Mouse (Mus musculus) ES-E14 (cell line): ENCODE measurements around the gene Arhgap25.

ENCODE experiments used
- CHD2 ChIP-seq: IDR thresholded peaks from 2 replicates; pipeline ENCODE4 v1.6.1; 2014; ENCODE audit warnings: mild to moderate bottlenecking, low read depth, low read length, inconsistent platforms
- HCFC1 ChIP-seq: IDR thresholded peaks from 2 replicates; pipeline ENCODE4 v1.6.1; 2012; ENCODE audit warnings: low read length, inconsistent platforms, borderline replicate concordance; ENCODE audit not compliant: insufficient read depth
- ZNF384 ChIP-seq: IDR thresholded peaks from 2 replicates; pipeline ENCODE4 v1.6.1; 2012; ENCODE audit warnings: low read depth, low read length, inconsistent platforms

DNA sequence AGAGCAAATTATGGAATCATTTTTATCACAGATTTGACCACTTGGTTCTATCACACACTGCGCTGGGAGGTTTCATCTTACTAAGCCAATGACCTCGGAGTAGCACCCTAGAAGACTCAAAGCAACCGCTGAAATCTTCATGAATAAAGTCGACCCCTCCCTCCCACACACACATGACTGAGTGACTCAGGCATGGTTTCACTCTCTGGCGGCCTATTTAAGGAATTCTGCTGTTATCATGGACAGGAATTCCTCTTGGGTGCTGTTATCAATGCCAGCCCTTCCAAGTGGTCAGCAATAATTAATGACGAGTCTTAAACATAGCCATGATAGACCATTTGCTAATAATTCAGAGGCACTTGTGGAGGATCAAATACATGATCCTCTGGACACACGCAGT lies 110.8 kb downstream of the Arhgap25 start:
- TF ChIP-seq ZNF384 = no peak
- TF ChIP-seq HCFC1 = no peak
- no peak for TF ChIP-seq CHD2
